Mouse (Mus musculus): ENCODE data around the gene Rhob. TPM values are rescaled to one million over a fixed set of nuclear protein-coding genes. Genes with fewer than 3 reads are reported as not detected.

Gene Rhob
- polyA plus RNA-seq, 1 experiment, result 299 TPM

GRCm38 (mm10) chr12:8450028-8450427, 49.8 kb downstream of the Rhob start:
- Histone ChIP-seq H3K27ac (ENCODE audit: insufficient read depth, low read length) (no peak overlapping the region), H3K4me3 (replicated peaks; ENCODE audit: insufficient read depth, low read depth, low read length) (no peak overlapping the region), H3K27me3 (ENCODE audit: control insufficient read depth, insufficient read depth, low read length) (no peaks in the 10 kb centered on the region), H3K4me1 (ENCODE audit: control insufficient read depth, insufficient read depth, low read length) (peaks cover 34% of the 10 kb centered on the region)
- peak; percentile 18 to 23 for DNase-seq
- whole genome bisulfite sequencing, result 21% methylated on average over 1 of the region's 1 CpGs
- TF ChIP-seq CTCF (IDR thresholded peaks at IDR 0.05; ENCODE audit: borderline replicate concordance, insufficient read depth, low read depth, low read length) (no peak), POLR2A (IDR thresholded peaks at IDR 0.05; ENCODE audit: borderline replicate concordance, insufficient read depth, low read length) (no peak)

Other genes starting within 250 kb of the Rhob start
- 0.07 and 0.44 TPM in 2 replicates for gene Gdf7, start 198.1 kb downstream of the Rhob start, polyA plus RNA-seq (2012; rRNA removed)
- gene Hs1bp3, start 186.6 kb downstream of the Rhob start, polyA plus RNA-seq (2012; rRNA removed), result 14.7 and 15.8 TPM in 2 replicates
- 0.10 TPM in 1 of 2 replicates, not detected in the other for gene Slc7a15, start 99.1 kb upstream of the Rhob start, polyA plus RNA-seq (2012; rRNA removed)
- gene Pum2, start 174.1 kb upstream of the Rhob start, polyA plus RNA-seq (2012; rRNA removed), result 65.1 and 69.8 TPM in 2 replicates

Measured in cerebellum, adult 2 months (tissue).